Mouse (Mus musculus): Measurements from ENCODE around the gene Coro2a.

Gene Coro2a

GRCm38 (mm10) chr4:46555762-46556161 is 46.2 kb downstream of the Coro2a start:
- DNase-seq, result no peak

GRCm38 (mm10) chr4:46554295-46555069 is 47.5 kb downstream of the Coro2a start:
- DNase-seq, result no peak

- DNase-seq, result peak; percentile 61
Observed at GRCm38 (mm10) chr4:46553864-46554263, 48.1 kb downstream of the Coro2a start.

GRCm38 (mm10) chr4:46550406-46550805 is 51.6 kb downstream of the Coro2a start:
- no peak for DNase-seq

GRCm38 (mm10) chr4:46549979-46550378 is 52.0 kb downstream of the Coro2a start:
- DNase-seq, result no peak

GRCm38 (mm10) chr4:46546709-46547108 is 55.3 kb downstream of the Coro2a start:
- DNase-seq, result no peak

GRCm38 (mm10) chr4:46545498-46545897 is 56.5 kb downstream of the Coro2a start:
- no peak for DNase-seq

GRCm38 (mm10) chr4:46544313-46544712 is 57.7 kb downstream of the Coro2a start:
- no peak for DNase-seq

GRCm38 (mm10) chr4:46543366-46544050 is 58.5 kb downstream of the Coro2a start:
- no peak for DNase-seq

- DNase-seq, result no peak
Observed at GRCm38 (mm10) chr4:46541707-46542106, 60.3 kb downstream of the Coro2a start.

- DNase-seq, result no peak
Observed at GRCm38 (mm10) chr4:46539167-46539566, 62.8 kb downstream of the Coro2a start.

- peak; percentile 66 for DNase-seq
Observed at GRCm38 (mm10) chr4:46535840-46536361, 66.1 kb downstream of the Coro2a start, which contains the start of gene Trim14. Gene Trim14, minus strand, starts transcription at chr4:46536141.

- no peak for DNase-seq
Observed at GRCm38 (mm10) chr4:46535094-46535830, 66.7 kb downstream of the Coro2a start.

GRCm38 (mm10) chr4:46533934-46534720 is 67.9 kb downstream of the Coro2a start:
- DNase-seq, result no peak

GRCm38 (mm10) chr4:46532926-46533325 is 69.1 kb downstream of the Coro2a start:
- DNase-seq, result no peak

GRCm38 (mm10) chr4:46532511-46532910 is 69.5 kb downstream of the Coro2a start:
- DNase-seq, result no peak

- no peak for DNase-seq
Observed at GRCm38 (mm10) chr4:46529722-46530121, 72.3 kb downstream of the Coro2a start.

GRCm38 (mm10) chr4:46527558-46527926 is 74.5 kb downstream of the Coro2a start:
- DNase-seq, result peak; percentile 37

- DNase-seq, result peak; percentile 24
Observed at GRCm38 (mm10) chr4:46526798-46527557, 75.0 kb downstream of the Coro2a start.

- no peak for DNase-seq
Observed at GRCm38 (mm10) chr4:46526226-46526625, 75.8 kb downstream of the Coro2a start.

GRCm38 (mm10) chr4:46523324-46523723 is 78.7 kb downstream of the Coro2a start:
- no peak for DNase-seq

GRCm38 (mm10) chr4:46521457-46521856 is 80.5 kb downstream of the Coro2a start:
- no peak for DNase-seq

Measured in retina, postnatal 1 day (tissue).